Mouse (Mus musculus) layer of hippocampus, adult 2 months (tissue): ENCODE measurements at regions not wholly inside any gene's neighbourhood (a gene's known extent, or its start where the extent isn't known, plus 50 kb on each side); places are given as distances from the start of the nearest gene placed in this dataset.

Source experiments
- DNase-seq, 2 experiments: peaks; one replicate each; pipeline ENCODE4 v3.0.0; 2022; ENCODE audit warnings: low spot score in 2 of 2
- H3K27ac ChIP-seq: fragments of 200-600 bp; 2 replicates; pipeline ENCODE4 v1.8.1; 2022
- H3K4me3 ChIP-seq: fragments of 200-600 bp; 2 replicates; pipeline ENCODE4 v1.8.1; 2022; ENCODE audit warnings: mild to moderate bottlenecking
- CTCF ChIP-seq: fragments of 200-600 bp; conservative IDR thresholded peaks from 2 replicates; pipeline ENCODE4 v1.8.1; 2022; ENCODE audit warnings: antibody characterized with exemption, mild to moderate bottlenecking, moderate library complexity

DNA sequence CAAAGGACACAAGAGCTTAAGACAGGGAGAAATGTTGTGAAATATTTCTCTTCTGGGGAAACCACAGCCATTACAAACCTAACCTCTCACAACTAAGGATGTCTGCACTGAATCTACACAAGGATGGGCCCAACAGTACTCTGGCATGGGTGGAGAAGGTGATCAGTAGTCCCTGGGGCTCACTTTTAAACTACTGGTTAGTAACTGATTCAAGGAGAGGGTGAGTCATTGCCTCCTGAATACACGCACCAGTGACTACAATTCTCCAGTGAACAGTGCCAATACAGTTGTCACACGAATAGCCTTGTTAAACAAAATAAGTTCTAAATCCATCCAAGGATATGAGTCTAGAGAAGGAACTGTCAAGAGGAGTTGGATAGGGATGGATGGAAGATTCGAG is 232.6 kb upstream of the Gm21830 start:
- DNase-seq: no peak
- no peak overlapping the region for H3K27ac ChIP-seq
- TF ChIP-seq CTCF: no peak
- H3K4me3 ChIP-seq: no peak overlapping the region

DNA sequence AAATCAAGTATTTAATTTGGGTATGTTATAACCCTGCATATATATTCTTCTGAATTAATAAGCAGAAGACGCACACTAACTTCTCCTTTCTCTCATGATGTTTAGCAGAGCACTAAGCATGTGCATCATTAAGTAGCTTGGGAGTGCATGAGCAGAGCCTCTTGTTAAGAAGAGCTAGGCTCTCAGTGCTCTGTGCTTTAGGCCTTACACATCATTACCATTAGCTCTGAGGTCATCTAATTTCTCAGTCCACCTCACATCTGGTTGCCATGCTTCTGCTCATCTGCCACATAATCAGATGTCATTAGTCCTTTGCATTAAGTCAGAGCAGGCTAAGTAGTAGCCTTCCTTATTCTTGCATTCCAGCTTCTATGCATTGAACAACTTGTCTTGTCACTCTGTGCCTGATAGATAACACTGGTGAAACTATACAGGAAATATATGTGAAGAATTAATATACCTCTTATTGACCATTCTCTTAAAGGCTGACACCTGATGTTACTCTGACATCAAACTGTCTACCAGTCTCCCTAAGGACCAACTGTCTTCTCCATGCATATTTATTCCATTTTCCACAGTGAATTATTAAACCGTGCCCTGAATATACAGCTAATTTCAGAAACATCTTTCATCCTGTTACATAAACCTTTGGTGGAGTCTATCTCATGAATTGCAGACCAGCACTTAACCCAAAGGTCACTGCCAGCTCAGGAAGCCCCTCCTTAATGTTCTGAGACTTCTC is 192.3 kb upstream of the Gm21830 start:
- H3K4me3 ChIP-seq: no peak overlapping the region
- no peak overlapping the region for H3K27ac ChIP-seq
- TF ChIP-seq CTCF: no peak
- no peak for DNase-seq

DNA sequence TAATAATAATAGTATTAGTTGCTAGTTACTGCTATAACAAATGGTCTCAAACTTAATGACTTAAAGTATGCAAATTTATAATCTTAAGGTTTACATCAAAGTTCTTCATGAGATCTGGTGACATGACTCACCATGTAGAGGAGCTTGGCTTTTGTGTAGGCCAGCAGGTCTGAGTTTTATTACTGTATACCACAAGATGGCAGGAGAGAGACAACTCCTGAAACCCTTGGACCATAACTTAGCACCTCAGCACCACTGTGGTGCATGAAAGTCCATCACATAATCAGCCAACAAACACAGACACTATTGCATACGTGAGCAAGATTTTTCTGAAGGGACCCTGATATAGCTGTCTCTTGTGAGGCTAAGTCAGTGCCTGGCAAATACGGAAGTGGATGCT is 187.2 kb upstream of the Gm21830 start:
- Histone ChIP-seq H3K27ac (no peak overlapping the region), H3K4me3 (no peak overlapping the region)
- DNase-seq: no peak
- TF ChIP-seq CTCF: peak; percentile 71

DNA sequence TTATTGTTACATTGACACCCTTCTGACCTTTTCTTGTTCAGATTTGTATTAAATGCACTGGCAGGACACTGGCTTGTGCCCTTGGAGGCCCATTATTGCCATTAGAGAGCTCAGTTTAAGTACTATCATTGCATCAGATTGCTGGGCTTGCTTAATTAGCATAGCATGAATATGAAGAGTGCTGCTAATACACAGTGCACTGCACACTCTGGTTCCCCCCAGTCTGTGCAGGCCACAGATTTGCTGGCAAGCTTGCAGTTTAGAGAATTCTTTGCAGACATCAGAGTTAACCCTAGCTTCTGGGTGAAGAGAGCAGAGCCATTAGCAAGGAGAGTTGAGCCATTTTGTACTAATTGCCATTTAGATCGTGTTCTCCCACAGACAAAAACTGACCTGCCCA is 156.1 kb upstream of the Gm21830 start:
- no peak for TF ChIP-seq CTCF
- H3K27ac ChIP-seq: no peak overlapping the region
- DNase-seq: no peak
- H3K4me3 ChIP-seq: no peak overlapping the region
